Mouse (Mus musculus) embryonic fibroblast, embryonic 13.5 days (primary cell): Measurements from ENCODE around the gene Krt87. TPM values are rescaled to one million over a fixed set of nuclear protein-coding genes. Genes with fewer than 3 reads are reported as not detected.

ENCODE experiments used
- H3K27ac ChIP-seq: 2 replicates; pipeline ENCODE4 v1.5.1; 2012; ENCODE audit warnings: low read length, control low read depth, inconsistent platforms; ENCODE audit not compliant: insufficient read depth
- H3K4me1 ChIP-seq: 2 replicates; pipeline ENCODE4 v1.6.1; 2011; ENCODE audit warnings: low read length; ENCODE audit not compliant: control insufficient read depth, insufficient read depth
- H3K4me3 ChIP-seq: 2 replicates; pipeline ENCODE4 v1.5.1; 2011; ENCODE audit warnings: mild to moderate bottlenecking, control low read depth, low read length; ENCODE audit not compliant: insufficient read depth
- CTCF ChIP-seq: IDR thresholded peaks from 2 replicates; pipeline ENCODE4 v1.5.1; 2011; ENCODE audit warnings: mild to moderate bottlenecking, control low read depth, low read length, moderate library complexity, borderline replicate concordance; ENCODE audit not compliant: insufficient read depth
- POLR2A ChIP-seq: IDR thresholded peaks from 2 replicates; pipeline ENCODE4 v1.6.1; 2011; ENCODE audit warnings: low read depth, mild to moderate bottlenecking, control low read depth, low read length, moderate library complexity
- polyA plus RNA-seq: library from polyadenylated mRNA; stranded (reverse); fragments of >200 nt; gene quantifications from 2 replicates; pipeline ENCODE4 v1.2.4, GENCODE M21; 2011; ENCODE audit warnings: low read depth; ENCODE audit not compliant: missing spikeins, insufficient read length

Gene Krt87
- not detected in 2 replicates for polyA plus RNA-seq

DNA sequence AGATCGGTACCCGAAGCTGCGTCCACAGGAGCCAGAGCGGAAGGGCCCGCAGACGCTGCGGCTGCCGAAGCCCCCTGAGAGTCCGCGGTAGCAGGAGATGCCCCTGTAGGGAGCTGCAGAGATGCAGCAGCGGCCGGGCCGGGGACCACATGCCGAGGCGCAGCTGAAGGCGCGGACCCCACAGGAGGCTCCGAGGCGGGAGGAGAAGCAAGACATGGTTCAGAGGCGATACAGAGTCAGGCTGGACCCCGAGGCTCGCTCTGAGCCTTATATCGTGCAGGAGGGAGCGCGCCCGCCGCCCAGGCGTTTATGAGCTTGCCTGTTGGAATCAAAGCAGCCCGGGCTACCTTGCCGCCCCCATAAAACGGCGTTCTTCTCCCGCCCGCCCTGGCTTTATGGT lies at the start of gene Krt87:
Krt87 (minus strand) TSS at position 250 of the 400 bp plus-strand sequence.
- no peak within 1 kb of the TSS for H3K4me3 ChIP-seq
- TF ChIP-seq CTCF (no peak), POLR2A (no peak)
- H3K27ac ChIP-seq: no peak within 1 kb of the TSS
- no peaks in the 10 kb centered on the region; the same call in 1 of the 2 replicates for H3K4me1 ChIP-seq

DNA sequence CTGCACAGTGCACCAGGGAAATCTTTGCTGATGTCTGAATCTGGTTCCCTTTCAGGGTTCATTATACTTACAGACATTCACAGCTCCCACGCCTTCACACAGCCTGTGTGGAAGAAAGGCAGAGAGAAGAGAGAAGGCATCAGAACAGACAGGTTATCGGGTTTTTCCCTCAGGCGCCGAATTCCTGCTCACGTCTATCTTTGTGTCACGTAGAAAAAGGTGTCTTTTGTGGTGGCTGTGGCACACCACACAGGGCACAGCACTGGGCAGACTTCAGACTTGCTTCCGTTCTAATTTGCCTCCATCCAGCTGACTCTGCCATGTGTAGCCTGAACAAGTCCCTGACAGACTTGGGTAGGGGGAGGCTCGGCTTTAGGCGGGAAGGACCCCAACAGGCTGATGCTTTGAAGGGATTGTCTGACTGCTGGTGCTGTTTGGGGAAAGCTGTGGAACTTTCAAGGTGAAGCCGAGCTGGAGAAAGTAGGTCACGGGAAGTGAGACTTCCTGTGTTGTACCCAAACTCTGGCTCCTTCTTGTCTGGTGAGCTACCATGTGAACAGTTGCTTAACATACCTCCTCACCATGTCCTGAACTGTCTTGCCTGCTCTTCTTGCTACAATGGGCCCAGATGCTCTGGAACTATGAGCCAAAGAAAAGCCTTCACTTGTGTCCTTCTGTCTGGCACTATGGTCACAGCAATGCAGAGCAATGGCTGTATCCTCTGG lies 47.5 kb upstream of the Krt87 start:
- TF ChIP-seq CTCF (no peak), POLR2A (no peak)
- H3K4me1 ChIP-seq: no peaks in the 10 kb centered on the region
- no peak overlapping the region for H3K27ac ChIP-seq
- H3K4me3 ChIP-seq: no peak overlapping the region

DNA sequence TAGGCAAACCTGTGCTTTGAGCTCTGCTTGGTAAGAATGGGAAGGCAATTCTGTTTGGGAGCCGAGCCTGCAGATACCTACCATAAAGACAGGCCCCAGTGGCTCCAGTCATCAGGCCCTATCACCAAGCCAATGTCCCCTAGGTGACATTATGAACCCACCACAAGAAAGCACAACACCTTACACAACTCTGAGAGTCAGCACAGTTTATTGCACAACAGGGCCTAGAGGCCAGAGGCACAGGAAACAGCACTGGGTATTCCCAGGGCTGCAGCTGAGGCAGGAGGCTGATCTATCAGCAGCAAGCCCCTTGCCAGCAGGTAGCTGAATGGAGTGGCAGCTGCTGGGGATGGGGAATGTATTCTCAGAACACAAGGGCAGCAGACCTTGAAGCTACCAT lies 46.3 kb upstream of the Krt87 start:
- TF ChIP-seq CTCF (no peak), POLR2A (no peak)
- no peak overlapping the region for H3K4me3 ChIP-seq
- H3K4me1 ChIP-seq: no peaks in the 10 kb centered on the region
- H3K27ac ChIP-seq: no peak overlapping the region

DNA sequence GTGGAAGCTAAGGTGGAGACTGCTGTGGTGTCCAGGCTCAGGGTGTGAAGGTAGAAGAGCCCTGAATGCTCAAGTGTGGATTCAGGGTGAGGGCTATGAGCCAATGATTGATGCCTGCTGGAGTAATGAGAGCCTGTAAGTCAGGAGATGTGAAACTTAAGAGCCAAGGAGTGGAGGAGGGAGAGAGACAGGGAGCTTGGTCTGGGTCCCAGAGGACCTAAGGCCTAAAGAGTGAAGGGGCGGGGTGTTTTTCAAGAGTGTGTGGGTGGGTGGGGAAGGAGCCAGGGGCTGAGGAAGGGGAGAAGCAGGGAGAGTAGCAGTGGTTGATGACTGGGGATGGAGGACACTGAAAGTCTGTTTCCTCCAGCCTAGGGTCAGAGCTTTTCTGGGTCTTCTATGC lies 45.0 kb upstream of the Krt87 start:
- no peak for TF ChIP-seq CTCF
- TF ChIP-seq POLR2A: no peak
- no peaks in the 10 kb centered on the region for H3K4me1 ChIP-seq
- no peak overlapping the region for H3K27ac ChIP-seq
- no peak overlapping the region for H3K4me3 ChIP-seq

DNA sequence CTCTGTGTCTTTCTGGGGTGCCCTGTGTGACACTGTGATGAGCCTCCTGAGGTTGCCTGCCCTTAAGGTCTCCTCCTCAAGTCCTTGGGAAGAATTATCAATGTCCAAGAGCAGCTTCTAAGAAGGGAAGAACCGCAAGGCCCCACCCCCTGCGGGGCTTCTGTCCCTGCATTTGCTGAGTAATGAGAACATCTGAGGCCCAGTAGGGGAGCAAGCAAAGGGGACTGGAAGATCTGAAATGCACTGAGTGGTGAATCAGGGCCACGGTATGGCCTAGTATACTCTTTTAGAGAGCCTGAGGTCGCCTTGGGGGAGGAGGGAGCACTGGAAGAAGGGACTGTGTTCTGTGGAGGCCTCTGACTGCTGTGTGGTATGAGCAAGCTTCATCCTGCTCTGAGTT lies 43.5 kb upstream of the Krt87 start:
- Histone ChIP-seq H3K4me1 (no peaks in the 10 kb centered on the region), H3K4me3 (no peak overlapping the region), H3K27ac (no peak overlapping the region)
- TF ChIP-seq POLR2A: no peak
- no peak for TF ChIP-seq CTCF

DNA sequence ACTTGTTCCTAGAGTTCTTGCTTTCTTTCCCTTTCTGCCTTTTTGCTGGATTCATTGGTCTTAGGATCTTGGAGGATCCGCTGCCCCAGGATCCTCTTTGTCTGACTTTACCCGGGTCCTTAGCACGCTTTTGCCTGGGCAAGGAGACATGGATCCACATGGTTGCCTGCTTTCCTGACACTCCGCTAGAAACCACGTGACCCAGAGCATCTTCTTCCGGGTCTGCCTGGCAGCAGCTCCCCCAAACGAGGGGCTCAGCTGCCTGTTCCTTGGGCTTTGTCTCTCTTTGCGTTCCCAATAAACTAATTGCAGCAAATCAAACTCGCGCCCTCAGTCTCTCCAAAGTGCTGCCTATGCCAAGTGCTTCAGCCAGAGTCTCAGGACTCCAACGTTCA lies 41.1 kb upstream of the Krt87 start:
- H3K27ac ChIP-seq: no peak overlapping the region
- TF ChIP-seq POLR2A (no peak), CTCF (no peak)
- H3K4me3 ChIP-seq: no peak overlapping the region
- no peaks in the 10 kb centered on the region for H3K4me1 ChIP-seq

DNA sequence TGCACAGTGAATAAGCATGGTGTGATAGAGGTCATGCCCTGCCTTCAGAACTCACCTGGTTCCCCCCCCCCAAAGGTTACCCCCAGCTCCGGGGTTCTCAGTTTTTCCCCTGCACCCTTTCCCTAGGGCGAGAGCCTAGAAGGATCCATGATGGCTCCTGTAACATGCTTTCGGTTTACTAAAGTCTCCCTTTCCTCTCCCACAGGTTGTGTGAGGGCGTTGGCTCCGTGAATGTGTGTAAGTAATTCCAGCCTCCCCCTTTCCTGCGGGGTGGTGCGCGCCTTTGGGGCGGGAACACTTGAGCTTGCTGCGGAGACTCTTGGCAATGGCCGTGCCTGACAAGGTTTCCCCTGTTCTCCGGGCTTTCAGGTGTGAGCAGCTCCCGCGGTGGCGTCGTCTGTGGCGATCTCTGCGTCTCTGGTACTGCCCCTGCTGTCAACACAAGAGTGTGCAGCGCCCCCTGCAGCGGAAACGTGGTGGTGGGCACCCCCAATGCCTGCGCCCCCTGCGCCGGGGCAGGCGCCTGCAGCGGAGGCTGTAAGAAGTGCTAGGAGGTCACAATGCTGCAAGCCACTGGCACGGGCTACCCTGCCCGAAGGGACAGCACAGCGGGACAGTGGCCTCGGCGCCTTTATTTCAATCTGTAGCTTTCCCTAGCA lies 40.5 kb upstream of the Krt87 start:
- TF ChIP-seq CTCF (peak; percentile 43; the same call in 1 of the 2 replicates), POLR2A (no peak)
- Histone ChIP-seq H3K27ac (no peak overlapping the region), H3K4me1 (no peaks in the 10 kb centered on the region), H3K4me3 (peak overlapping the region; percentile 7; the same call in 1 of the 2 replicates)

DNA sequence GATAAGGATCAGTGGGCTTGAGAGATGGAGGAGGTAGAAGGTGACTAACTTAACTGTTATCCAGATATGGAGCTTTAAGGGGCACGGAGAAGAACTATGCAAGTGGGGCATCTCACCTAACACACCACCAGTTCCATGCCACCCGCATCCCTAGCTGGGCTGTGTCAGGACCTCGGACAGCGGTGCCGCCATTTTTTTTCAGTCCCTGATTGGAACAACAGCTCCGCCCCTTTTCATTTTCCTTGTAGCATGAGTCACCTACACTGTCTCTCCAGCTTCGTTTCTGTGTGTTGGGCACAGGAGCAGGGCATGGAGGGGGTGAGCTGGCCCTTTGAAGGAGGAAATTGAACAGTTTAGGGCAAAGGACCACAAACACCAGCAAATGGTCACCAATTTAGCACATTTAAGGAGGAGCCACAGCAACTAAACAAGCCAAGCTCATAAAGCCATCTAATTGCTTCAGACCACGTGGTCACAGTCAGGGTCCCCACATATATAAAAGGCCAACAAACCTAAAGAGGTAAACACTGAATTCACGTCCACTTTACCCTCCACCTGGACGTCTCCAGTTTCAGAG lies 34.4 kb upstream of the Krt87 start, which contains the start of gene Krt86:
Krt86 (plus strand) TSS at position 527 of the 577 bp plus-strand sequence.
- Histone ChIP-seq H3K4me3 (no peak within 1 kb of the TSS), H3K4me1 (no peaks in the 10 kb centered on the region), H3K27ac (no peak within 1 kb of the TSS)
- TF ChIP-seq CTCF: no peak
- no peak for TF ChIP-seq POLR2A

DNA sequence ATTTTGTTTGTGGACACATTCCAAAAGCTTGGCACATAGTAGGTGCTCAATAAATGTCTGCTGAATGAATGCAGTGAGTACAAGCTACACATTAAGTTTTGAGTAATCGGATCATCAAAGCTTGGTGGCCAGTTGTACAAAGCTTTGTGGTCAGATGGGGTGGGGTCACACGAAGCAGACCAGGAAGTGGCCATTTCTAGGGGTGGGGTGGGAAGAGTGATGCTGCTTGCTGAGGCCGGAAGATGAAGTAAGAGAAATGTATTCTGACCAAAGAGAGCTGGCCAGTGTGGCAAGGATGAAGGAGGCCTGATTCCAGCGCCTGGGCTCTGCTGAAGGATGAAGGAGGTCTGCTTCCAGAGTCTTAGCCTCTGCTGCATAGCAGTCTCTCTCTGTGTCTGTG lies 30.5 kb upstream of the Krt87 start:
- Histone ChIP-seq H3K27ac (no peak overlapping the region), H3K4me1 (no peaks in the 10 kb centered on the region), H3K4me3 (no peak overlapping the region)
- TF ChIP-seq CTCF (no peak), POLR2A (no peak)

DNA sequence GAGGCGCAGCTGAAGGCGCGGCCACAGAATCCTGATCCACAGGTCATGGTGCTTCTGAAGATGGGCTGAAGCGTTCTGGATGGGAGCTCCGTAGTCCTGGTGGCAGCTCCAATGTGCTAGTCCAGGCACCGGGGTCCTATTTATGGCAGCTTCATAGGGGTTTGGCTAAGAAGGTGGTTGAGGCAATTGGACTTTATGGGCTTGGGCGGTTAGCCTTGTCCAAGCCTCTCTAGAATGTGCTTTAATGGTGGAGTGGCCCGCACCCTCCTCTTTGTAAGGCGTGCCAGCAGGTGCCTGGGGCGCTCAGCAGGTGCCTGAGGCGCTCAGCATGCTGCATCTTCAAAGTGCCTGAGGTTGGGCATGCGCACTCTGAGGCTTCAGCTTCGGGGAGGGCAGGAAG lies 25.0 kb upstream of the Krt87 start, which contains the start of gene Krt81:
Krt81 (minus strand) TSS at position 101 of the 400 bp plus-strand sequence.
- H3K4me1 ChIP-seq: no peaks in the 10 kb centered on the region
- H3K4me3 ChIP-seq: no peak within 1 kb of the TSS
- TF ChIP-seq POLR2A (no peak), CTCF (no peak)
- no peak within 1 kb of the TSS for H3K27ac ChIP-seq
